Mouse (Mus musculus): ENCODE measurements around the gene Vtn.
A peak's percentile ranks its signal among the peaks of the same experiment; 100 is the strongest.

Vtn gene

GRCm38 (mm10) chr11:78534516-78534915 lies 35.6 kb downstream of the Vtn start:
- no peak for DNase-seq (ENCODE audit: low spot score in 2 of 2)

- DNase-seq (ENCODE audit: low spot score in 2 of 2): no peak
Measured at GRCm38 (mm10) chr11:78535376-78536079, 36.6 kb downstream of the Vtn start.

- peak; percentile 92 to 93 for DNase-seq (ENCODE audit: low spot score in 2 of 2)
Measured at GRCm38 (mm10) chr11:78536080-78536689, 37.3 kb downstream of the Vtn start, which contains the start of the genes Tnfaip1 and Ift20. Gene Tnfaip1 (minus strand): TSS chr11:78536332. Gene Ift20 (plus strand): TSS chr11:78536361.

- DNase-seq (ENCODE audit: low spot score in 2 of 2): no peak
Measured at GRCm38 (mm10) chr11:78536690-78537084, 37.8 kb downstream of the Vtn start.

- no peak for DNase-seq (ENCODE audit: low spot score in 2 of 2)
Measured at GRCm38 (mm10) chr11:78540358-78540757, 41.5 kb downstream of the Vtn start.

GRCm38 (mm10) chr11:78544449-78545111 lies 45.7 kb downstream of the Vtn start:
- no peak for DNase-seq (ENCODE audit: low spot score in 2 of 2)

GRCm38 (mm10) chr11:78545181-78545580 lies 46.3 kb downstream of the Vtn start:
- DNase-seq (ENCODE audit: low spot score in 2 of 2): no peak

- no peak for DNase-seq (ENCODE audit: low spot score in 2 of 2)
Measured at GRCm38 (mm10) chr11:78547718-78548460, 49.0 kb downstream of the Vtn start.

- DNase-seq (ENCODE audit: low spot score in 2 of 2): no peak
Measured at GRCm38 (mm10) chr11:78549491-78549987, 50.6 kb downstream of the Vtn start.

GRCm38 (mm10) chr11:78550168-78551058 lies 51.5 kb downstream of the Vtn start, which contains the start of gene Tmem97:
Gene Tmem97 (minus strand): TSS chr11:78550777.
- DNase-seq (ENCODE audit: low spot score in 2 of 2): peak; percentile 85 to 94

- no peak for DNase-seq (ENCODE audit: low spot score in 2 of 2)
Measured at GRCm38 (mm10) chr11:78551059-78551398, 52.1 kb downstream of the Vtn start.

All from frontal cortex, postnatal 25 days (tissue).